Mouse (Mus musculus): ENCODE data around the gene Olfr288.

The Olfr288 gene

GRCm38 (mm10) chr15:98195442-98195841 lies at the start of gene Olfr288:
Gene Olfr288, minus strand, starts transcription at chr15:98195542.
- no peak for DNase-seq (ENCODE audit: low spot score)

- no peak for DNase-seq (ENCODE audit: low spot score)
Measured at GRCm38 (mm10) chr15:98235442-98235841, 40.1 kb upstream of the Olfr288 start.

- DNase-seq (ENCODE audit: low spot score): no peak
Measured at GRCm38 (mm10) chr15:98234350-98234749, 39.0 kb upstream of the Olfr288 start, which contains the start of gene Olfr286. Gene Olfr286, minus strand, starts transcription at chr15:98234450.

DNA sequence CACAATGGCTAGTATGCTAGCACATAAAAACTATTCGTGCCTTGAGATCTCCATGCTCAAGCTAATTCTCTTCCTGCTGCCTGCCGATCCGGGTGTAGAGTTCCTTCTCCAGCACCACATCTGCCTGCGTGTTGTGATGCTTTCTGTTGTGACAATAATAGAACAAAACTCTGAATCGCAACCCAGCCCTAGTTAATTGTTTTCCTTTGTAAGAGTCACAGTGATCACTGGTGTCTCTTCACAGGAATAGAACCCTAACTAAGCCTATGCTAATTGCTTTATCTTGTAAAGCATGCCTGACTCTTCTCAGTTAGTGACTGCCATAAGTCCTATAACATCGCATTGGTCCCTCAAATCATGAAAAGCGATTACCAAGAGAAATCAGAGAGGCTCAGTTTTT lies 30.8 kb upstream of the Olfr288 start:
- no peak for DNase-seq (ENCODE audit: low spot score)

- no peak for DNase-seq (ENCODE audit: low spot score)
Measured at GRCm38 (mm10) chr15:98225610-98226009, 30.3 kb upstream of the Olfr288 start.

DNA sequence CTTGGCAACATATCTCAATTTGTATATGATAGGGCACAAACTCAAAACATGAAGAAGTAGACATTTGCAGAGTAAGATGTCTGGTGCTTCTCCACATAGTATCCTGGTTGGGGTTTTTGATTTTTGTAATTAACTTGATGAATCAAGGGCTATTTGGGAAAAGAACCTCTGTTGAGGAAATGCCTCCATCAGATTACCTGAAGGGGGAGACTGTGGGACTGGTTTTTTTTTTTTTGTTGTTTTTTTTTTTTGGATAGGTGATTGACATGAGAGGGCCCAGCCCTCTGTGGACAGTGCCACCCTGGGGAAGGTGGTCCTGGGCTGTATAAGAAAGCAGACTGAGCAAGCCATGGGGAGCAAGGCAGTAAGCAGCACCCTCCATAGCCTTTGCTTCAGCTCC lies 27.0 kb upstream of the Olfr288 start:
- no peak for DNase-seq (ENCODE audit: low spot score)

GRCm38 (mm10) chr15:98220877-98221276 lies 25.5 kb upstream of the Olfr288 start, which contains the start of the genes Gm44579 and Olfr287:
Gene Gm44579, minus strand, starts transcription at chr15:98220977.
Gene Olfr287, minus strand, starts transcription at chr15:98221056.
- no peak for DNase-seq (ENCODE audit: low spot score)

GRCm38 (mm10) chr15:98214130-98214529 lies 18.8 kb upstream of the Olfr288 start:
- no peak for DNase-seq (ENCODE audit: low spot score)

DNA sequence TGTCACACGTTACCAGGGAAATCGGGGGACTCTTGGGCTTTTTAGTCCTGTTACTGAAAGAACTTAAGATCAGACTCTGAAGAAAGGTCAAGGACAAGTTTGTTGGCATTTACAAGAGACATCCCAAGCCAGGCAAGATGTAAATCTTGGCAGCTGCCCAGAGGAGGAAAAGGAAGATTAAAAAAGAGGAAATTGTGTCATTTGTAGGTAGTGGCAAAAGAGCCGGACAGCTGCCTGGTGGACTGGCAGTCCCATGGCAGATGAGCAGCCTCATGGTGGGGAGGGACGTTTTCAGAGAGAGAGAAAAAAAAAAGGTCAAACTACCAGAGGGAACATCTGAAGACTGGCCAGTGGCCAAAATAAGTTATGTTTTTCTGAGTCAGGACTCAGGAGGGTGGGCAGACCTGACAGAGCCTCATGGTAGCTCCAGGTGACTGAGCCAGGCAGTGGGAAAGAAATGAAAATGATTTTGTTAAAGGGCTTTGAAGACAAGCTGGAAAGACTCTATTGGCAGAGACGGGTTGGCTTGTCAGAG lies 18.1 kb upstream of the Olfr288 start:
- DNase-seq (ENCODE audit: low spot score): no peak

DNA sequence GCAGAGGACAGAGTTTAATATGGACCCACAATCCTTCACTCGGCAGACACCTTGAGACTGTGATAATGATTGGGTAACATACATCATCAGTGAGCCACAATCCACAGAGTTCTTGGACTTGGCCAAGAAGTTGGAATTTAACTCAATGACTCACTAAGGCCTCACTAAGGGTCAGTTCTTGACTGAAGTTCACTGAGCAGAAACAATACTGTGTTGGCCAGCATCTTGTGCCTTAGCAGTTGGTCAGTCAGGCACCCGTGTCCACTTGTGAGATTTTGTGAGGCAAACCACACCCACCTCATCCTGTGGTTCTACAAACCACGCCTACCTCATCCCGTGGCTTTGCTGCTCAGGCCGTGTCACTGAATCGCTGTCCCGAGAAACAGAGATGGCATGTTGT lies 14.3 kb upstream of the Olfr288 start:
- no peak for DNase-seq (ENCODE audit: low spot score)

GRCm38 (mm10) chr15:98184456-98184855 lies 10.9 kb downstream of the Olfr288 start:
- no peak for DNase-seq (ENCODE audit: low spot score)

DNA sequence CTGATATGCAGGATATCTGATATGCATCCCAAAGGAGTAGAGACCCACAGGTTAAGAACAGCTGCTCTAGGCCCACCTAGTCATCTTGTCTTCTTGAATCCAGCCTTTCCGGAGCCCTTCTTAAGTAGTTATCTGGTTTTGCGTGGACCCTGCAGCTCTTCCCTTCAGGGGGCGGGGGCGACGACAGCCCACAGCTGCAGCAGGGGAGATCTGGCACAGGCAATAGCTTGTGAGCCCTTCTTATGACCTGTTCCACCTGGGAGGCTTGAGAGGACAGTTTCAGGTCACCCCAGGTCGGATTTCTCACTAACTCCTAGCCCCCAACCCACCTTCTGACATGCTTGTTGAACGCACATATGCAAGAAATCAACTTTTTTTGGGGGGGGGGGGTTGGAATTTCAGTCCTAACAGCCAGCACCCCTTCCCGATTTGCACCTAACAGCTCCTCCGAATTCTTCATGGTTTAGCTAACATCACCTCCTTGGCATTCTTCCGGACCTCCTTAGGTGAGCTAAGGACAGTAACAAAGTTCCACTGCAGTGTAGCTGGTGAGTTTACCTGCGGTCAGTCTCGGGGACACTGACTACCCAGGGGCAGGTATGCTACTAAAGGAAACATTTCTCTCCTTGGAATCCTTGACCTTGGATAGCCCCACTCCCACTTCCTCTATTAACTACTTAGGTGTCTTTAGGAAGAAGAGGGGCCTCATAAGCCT lies 13.3 kb downstream of the Olfr288 start:
- no peak for DNase-seq (ENCODE audit: low spot score)

DNA sequence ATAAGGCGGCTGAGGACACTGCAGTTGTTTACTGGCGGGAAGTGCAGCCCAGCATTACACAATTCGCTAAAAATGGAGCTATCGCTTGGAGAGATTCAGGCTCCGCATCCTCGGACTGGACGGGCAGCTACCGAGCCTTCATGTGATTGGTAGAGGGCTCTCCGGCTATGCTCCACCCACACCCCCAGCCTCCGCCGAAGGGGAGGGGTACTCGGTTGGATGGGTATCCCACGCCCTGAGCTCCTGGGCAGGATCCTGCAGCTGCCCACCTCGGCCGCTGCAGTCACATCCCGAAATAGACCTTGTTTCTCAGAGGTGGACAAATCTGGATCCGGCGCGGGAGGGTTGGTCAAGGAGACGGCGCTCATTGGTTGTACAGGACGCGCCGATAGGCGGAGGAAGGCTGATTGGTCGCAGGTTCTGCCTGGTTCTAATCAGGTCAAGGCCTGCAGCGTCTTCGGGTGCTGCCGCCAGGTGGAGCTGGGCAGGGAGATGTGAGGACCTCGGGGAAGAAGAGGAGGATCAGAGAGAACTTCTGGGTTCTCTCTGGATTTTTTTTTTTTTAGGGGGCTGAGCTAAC lies 14.1 kb downstream of the Olfr288 start:
- DNase-seq (ENCODE audit: low spot score): peak; percentile 91

DNA sequence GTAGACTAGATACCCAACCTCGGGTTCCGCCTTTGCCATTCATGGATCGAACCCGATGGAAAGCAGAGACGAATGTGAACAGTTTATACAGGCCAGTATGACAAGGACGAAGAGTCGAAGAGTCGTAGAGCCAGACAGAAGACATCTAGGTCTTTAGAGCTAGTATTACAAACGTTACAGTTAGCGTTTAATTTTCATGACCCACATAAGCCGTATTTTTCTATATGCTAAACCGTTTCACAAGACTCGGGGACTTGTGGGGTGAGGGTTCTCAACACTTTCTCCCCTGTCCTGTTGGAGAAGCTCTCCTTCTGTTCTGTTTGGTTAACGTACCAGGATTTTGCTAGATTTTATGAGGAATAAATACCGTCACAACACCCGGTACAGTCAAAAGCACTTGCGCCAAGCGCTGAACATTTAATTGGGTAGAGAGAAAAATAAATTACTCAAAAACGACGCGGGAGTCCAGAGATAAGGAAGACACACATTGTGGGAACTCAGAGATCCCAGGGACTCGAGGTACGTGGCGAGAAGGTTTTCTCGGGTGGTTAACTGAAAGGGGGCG lies 14.7 kb downstream of the Olfr288 start:
- DNase-seq (ENCODE audit: low spot score): no peak

- no peak for DNase-seq (ENCODE audit: low spot score)
Measured at GRCm38 (mm10) chr15:98177320-98177719, 18.0 kb downstream of the Olfr288 start.

GRCm38 (mm10) chr15:98173821-98174220 lies 21.5 kb downstream of the Olfr288 start:
- peak; percentile 82 for DNase-seq (ENCODE audit: low spot score)

GRCm38 (mm10) chr15:98172113-98172512 lies 23.2 kb downstream of the Olfr288 start:
- no peak for DNase-seq (ENCODE audit: low spot score)

DNA sequence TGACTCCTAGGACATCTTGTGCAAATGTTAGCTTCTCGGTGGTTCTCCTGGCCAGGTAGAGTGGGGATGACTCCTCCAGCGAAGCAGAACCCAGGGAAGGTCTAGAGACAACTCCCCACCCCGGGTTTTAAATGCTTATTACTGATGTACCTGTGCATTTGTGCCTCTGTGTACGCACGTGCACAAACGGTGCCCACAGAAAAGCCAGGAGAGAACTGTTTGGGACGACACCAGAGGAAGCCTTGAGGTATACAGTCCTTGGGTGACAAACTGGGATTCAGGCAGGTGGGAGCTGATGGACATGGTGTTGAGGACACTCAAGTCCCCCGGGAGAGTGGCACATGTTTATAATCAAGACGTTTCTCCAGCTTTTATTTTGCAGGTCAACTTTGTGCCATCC lies 24.4 kb downstream of the Olfr288 start:
- no peak for DNase-seq (ENCODE audit: low spot score)

GRCm38 (mm10) chr15:98170365-98170764 lies 25.0 kb downstream of the Olfr288 start:
- DNase-seq (ENCODE audit: low spot score): peak; percentile 56

DNA sequence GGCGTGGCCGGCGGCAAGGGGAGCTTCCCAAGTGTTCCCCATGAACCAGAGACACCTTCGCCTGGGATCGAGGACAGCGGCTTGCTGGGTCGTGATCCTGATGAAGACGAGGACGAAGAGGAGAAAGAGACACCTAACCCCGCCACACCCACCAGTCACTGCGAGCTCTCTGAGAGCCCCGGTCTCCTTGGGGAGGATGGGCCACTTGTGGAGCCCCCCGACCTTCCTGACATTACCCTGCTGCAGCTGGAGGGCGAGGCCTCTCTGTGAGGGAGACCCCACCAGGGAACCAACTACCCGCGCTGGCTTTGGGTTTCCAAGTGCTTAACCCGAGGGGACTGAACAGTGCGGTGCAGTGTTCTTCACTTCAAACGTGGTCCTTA lies 26.7 kb downstream of the Olfr288 start:
- no peak for DNase-seq (ENCODE audit: low spot score)

GRCm38 (mm10) chr15:98167645-98168621 lies 27.4 kb downstream of the Olfr288 start:
- DNase-seq (ENCODE audit: low spot score): peak; percentile 87

All from left cerebral cortex, adult 11 months (tissue).